Mouse (Mus musculus) left cerebral cortex, postnatal 10 days (tissue): ENCODE data around the gene 9130409I23Rik. TPM values are rescaled to one million over a fixed set of nuclear protein-coding genes. Genes with fewer than 3 reads are reported as not detected.

Experiments
- DNase-seq, 2 experiments: peaks; one replicate each; pipeline ENCODE4 v3.0.0; 2021 to 2022; ENCODE audit warnings: low spot score in 2 of 2, mixed read lengths in 1 of 2; ENCODE audit errors: extremely low spot score in 1 of 2
- intact Hi-C: fragments of 180-260 bp; cut with DNase I; formaldehyde crosslinking; loops from one replicate; pipeline ENCODE4 v1.15.1; 2025
- total RNA-seq, 2 experiments: library from RNA; stranded (reverse); gene quantifications; 2 replicates each; pipeline ENCODE4 v1.2.3; 2021

The 9130409I23Rik gene
- not detected for total RNA-seq

DNA sequence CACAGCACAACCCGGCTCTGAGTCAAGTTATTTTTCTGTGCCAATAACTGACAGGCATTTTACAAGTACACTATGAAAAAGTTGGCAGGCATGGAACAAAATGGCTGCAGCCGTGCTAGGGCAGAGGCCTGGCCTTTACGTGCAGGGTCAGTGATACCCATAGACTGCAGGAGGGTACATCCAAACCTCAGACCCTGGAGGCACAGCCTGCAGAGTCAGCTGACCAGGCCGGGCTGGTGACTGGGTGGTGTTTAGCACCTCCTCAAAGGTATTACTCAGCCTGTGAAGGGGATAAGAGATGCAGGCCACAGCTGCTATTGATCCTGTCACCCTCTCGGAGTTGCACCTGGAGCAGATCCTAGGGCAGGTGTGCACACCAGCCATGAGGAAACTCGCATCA is at the start of gene 9130409I23Rik:
TSS of gene 9130409I23Rik (plus strand) at position 301 of the 400 bp plus-strand sequence.
- intact Hi-C loops = no loop called here
- no peak for DNase-seq

DNA sequence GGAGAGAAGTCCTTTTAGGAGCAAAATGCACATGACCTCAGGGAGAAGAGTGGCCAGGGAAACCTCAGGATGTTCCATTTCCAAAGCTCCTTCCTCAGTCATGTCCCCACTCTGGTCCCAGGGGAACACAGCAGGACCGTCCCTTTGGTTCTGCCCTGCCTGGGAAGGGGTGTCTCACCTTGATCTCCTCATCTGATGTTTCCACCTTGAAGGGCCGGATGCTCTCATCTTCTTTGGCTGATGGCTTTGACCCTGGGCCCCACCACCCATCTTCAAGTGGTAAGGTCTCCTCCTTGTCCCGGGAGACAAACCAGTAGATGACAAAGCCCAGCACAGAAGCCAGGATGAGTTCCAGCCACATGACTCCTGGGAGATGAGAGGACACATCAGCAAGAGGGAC is 49.4 kb upstream of the 9130409I23Rik start:
- intact Hi-C loops = no loop called here
- no peak for DNase-seq

DNA sequence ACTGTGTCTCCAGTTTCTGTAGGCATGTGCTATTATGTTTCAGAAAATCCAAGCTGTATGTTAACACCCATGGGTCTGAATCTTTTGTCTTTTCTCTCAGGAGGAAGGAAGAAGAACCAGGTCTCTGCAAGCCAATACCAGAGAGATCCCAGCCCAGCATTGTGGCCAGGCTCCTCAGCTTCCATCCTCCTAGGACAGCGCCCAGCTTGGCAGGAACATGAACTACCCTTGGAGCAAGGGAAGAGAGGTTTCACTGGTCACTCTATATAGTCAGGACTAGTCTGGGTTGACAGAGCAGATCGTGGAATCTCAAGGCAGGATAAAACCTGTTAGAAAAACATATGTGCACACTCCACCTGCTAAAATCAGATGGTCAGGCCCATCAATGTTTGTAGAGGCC is 47.2 kb upstream of the 9130409I23Rik start:
- intact Hi-C loops = no loop called here
- DNase-seq = no peak

DNA sequence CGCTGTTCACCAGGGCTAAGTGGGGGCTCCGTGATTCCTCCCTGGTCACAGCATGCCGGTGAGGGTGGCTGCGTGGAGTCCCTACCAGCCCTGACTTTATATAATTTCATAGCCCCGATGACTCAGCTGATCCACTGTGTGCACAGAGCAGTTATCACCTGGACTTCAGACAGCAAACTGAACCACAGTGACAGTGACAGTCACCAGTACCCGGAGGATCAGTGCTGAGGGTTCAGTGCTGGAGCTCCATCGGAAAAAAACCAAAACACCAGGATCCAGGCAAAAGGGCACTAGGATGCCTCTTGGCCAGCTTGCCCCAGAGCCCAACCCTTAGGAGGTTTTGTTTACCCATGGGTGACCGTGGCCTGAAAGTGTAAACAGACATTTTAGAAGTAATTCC is 45.7 kb upstream of the 9130409I23Rik start:
- DNase-seq = no peak
- intact Hi-C loops = no loop called here

DNA sequence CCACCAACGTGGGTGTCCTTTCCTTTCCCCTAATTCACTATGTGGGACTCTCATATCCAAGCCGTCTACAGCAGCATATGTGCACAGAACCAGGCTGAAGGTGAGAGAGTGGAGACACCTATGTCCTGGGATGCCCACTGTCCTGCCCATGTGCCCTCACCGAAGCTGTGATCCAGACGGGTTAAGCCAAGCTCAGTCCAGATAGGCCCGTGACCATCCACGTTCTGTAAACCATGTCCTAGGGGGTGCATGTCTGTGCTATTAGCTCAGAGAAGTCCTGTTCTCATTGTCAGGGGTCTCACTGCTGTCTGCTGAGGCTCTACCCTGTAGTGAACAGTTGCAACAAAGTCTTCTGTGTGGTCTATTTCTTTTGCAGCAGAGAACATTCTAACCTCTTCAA is 43.2 kb upstream of the 9130409I23Rik start:
- no peak for DNase-seq
- intact Hi-C loops = no loop called here

DNA sequence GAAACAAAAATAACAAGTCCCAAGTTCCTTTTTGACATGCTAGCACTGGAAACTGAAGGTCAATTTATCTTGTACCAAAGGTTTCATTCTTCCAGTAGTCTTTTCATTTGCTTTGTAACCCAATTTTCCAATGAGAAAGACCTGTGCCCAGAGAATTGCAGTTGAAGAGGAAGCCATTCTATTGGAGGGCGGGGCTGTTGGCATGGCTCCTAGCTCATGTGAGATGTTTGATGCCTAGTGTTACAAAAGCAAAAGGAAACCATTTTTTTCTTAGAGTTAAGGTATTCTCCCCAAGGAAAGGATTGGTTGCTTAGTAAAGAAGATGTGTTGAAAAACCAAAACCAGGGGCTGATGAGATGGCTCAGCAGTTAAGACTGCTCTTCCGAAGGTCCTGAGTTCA is 42.8 kb upstream of the 9130409I23Rik start:
- DNase-seq = no peak
- intact Hi-C loops = no loop called here

DNA sequence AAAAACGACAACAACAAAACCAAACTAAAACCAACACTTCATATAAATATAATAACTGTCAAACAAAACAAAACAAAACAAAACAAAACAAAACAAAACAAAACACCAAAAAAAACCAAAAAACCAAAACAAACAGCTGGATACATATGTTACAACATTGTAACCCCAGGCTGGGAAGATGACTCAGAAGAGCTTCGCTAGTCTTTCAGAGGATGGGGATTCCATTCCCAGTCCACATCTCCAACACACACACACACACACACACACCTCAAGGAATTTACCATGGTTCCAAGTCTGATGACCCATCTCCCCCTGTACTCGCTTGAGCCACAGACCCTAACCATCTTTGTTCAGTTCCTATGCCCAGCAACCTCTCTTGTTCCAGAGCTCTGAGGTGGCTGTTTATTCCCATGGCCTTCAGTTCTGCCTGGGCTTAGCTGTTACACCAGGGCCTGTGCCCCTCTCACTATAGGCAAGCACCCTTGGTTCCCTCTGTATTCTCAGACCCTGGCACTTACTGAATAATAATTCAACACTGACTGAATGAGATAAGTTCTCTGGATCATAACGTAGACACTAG is 41.9 kb upstream of the 9130409I23Rik start:
- DNase-seq = no peak
- intact Hi-C loops = no loop called here

DNA sequence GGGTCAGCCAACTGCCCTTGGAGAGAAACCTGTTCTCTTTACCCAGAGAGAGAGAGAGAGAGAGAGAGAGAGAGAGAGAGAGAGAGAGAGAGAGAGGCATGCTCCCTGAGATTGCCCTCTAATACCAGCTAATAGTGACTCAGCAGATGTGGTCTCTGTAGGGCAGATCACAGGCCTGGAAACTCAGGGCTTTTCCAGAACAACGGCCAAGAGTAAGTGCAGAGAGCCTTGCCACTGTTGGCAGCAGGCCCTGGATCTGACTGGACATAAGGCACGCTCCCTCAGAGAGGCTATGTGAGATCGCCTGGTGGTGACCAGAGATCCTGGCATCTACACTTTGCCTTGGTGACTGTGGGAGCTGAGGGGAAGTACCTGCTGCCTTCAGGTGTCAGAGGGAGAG is 41.3 kb upstream of the 9130409I23Rik start:
- intact Hi-C loops = no loop called here
- peak in 1 of 2 experiments; percentile 53 for DNase-seq

DNA sequence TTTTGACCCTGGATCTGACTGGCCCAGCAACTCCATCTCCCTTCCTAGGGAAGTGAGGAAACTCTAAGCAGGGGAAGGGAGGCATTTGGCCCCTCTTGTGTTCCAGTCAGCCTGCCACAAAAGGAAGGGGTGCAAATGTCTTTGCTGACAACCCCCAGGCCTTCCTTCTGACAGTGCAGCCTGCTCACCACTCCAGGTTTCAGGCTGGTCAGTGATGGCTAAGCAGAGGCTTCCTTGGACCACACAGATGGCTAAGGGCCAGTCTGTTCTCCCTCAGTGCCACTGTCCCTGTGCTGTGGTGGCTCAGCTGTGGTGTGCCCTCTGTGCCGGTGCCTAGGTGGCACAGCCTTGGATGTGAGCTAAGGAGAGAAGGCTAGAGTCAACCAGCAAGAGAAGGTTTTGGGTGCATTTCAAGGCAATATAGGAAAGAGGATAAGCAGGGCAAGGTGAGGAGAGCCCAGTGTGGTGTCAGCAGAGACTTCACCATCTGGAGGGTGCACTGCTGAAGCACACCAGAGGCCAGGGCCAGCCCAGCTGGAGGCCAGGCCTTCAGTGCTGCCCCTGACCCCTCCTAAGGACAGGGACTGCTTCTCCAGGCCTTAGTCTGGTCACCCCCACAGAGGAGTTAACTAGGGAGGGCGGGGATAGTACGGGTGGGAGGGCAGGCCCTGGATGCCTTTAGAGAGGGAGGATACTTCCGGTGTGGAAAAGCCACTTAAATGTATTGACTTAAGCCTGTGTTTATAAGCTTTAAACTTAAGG is 40.7 kb upstream of the 9130409I23Rik start:
- intact Hi-C loops = no loop called here
- DNase-seq = no peak

DNA sequence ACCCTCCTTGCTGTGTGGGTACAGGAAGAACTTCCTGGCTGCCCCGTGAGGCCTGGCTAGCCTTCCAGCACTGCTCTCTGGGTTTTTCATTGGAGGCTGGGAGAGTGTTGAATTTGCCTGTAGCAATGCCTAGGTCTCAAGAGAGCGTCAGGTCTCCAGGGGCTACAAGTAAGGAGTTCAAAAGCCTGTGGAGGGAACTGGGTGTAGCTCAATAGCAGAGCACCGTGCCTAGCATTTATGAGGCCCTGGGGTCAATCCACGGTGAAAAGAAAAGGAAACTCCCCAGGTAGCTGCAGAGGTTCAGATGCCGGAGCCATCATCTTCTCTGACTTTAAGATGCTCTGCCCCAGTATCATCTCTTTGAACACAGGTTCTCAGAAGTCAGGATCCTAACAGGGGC is 39.4 kb upstream of the 9130409I23Rik start:
- intact Hi-C loops = no loop called here
- no peak for DNase-seq

DNA sequence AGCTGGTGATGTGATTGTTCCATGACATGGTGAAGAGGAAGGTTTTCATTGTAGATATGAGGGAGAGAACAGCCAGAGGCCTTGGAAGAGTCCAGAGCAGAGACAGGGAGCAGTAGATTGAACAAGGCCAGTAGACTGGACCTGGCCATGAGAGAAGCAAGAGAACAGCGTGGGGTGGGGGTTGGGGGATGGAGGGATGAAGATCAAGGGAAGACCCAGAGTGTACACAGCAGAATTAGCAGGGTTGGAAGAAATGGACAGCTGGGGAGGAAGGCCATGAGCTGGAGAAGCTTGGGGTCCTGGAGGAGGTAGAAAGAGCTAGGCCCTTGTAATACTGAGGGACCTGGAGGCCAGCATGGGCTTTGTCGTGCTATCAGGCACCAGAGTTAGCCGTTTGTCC is 38.6 kb upstream of the 9130409I23Rik start:
- no peak for DNase-seq
- intact Hi-C loops = no loop called here

DNA sequence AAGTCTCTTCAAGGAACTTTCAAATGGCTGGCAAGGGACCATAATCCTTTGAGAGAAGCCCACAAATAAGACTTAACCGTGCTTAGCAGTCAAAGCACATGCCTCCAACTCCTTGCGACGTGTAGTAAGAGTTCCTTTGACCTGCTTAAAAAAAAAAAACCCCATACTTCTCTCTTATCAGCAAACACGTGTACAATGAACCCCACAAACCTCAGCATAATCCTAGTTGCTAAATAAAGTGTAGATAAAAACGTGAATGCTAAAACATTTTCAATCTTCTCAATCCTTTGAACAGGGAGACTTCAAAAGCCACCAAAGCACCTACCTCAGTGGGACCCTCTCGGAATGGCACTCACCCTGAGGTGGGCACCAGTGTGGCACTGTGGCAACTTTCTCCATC is 37.6 kb upstream of the 9130409I23Rik start:
- intact Hi-C loops = no loop called here
- DNase-seq = no peak

DNA sequence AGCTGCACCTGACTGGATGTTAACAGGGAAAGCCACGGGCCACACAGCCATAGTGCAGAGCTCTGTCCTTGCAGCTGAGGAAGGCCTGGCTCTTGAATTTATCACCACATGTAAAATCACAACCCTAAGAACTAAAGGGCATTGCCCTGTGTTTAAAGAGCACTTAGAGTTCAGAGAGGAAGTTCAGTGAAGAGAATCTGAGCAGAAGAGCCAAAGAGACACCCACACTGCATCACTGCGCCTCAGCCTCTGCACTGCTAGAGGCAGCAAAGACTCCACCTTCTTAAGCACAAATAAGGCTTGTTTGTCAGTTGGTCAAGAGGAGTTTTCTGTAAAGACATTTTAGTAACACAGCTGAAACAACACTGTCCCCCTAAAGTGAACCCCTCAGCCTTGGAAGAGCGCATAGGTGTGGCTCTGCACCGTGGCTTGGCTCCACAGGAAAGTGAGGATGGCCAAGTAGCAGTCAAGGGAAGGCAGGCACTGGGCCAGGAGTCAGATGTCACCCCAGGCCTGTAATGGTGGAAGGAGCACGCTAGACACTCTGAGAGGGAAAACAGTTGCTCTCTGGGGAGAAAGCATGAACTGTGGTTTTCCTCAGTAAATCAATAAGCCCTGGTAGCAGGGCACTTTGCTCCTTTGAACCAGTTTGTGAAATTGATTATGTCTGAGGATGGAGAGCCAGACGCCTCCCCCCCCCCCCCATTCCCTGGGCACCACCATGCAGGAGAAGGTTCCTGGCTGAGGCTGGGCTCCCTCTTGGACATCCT is 36.1 kb upstream of the 9130409I23Rik start:
- DNase-seq = peak in 1 of 2 experiments; percentile 77
- intact Hi-C loops = no loop called here

DNA sequence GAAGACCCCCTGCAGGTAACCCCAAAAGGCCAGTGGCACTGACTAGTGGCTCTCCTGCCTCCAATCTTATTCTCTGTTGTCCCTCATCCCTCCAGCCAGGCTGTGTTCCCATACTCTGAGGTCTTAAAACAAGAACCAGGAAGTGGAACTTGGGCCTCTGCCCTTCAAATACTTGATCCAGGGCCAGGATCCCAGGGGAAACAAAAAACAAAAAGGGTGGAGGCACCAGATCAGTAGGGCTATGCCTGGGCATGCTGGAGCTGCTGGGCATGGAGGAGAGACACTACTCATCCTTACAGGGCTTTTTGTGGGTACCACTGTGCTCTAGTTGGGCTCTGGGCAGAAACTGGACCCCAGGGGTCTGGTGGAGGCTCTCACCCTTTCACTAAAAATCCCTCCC is 35.5 kb upstream of the 9130409I23Rik start:
- DNase-seq = peak; percentile 24 to 70
- intact Hi-C loops = no loop called here

DNA sequence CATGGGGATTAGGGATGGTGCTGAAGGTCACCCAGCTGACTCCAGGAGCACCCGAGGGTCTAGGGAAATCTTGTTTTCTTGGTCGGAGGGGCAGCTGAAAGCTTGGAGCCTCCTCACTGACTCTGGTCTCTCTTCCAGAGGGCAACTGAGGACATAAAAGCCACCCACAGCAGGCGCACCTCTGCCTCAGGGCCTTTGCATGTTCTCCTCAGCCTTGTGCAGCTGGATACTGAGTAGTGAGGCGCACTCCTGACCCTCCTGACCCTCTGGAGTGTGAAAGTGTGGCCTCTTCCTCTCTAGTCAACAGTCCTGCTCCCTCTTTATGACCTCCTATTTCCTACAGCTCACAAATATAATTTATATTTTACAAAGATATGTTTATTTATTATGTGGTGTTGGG is 35.0 kb upstream of the 9130409I23Rik start:
- DNase-seq = no peak
- intact Hi-C loops = no loop called here

DNA sequence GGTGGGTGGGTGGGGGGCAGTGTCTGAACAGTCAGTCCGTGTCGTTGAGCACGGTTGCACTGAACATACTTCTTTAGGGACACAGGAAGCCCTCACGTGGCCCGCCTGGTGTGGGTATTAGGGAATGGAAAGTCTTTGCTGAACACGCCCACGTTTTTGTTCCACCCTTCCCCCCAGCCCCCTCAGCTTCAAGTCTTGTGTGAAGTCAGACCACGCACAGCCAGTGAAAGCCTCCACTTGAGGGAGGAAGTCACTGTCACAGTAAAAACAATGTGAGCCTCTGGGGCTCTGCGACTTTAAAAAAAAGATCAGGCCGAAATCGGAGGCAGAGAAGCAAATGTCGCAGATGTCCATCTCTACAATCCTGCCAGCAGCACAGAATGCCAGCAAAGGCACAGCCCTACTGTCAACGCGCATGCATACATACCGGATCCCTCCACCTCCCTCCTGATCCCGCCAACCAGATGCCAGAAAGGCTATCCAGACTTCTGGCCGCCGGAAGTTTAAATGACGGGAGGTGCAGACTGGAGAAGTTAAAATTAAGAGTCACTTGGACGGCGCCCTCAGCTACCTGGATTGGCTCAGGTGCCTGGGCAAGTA is 34.4 kb upstream of the 9130409I23Rik start:
- intact Hi-C loops = no loop called here

DNA sequence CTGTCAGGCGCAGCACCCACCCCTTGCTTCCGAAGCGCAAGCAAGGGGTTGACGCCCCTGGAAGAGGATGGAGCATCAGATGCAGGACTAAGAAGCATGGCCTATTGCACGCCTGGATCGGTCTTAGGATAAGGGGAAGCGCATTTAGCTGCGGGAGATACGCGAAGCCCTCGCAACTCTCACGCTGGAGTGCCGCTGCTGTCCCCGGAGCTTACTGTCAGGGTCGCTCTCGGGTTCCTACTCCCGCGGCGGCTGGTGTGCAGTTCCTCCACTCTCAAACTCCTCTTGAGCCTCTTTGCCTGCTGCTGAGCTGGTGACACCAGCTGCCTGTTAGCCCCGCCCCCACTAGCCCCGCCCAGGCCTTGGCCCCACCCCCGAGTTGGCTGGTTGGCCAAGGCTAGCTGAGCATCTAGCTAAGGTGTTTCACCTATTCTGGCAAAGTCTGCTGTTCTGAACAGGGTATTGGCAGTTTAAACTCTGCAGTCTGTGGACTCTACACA is 33.8 kb upstream of the 9130409I23Rik start:
- intact Hi-C loops = no loop called here
- peak; percentile 37 to 77 for DNase-seq

More for the DNA sequence above, 34.4 kb upstream of the 9130409I23Rik start:
- peak; percentile 44 to 89 for DNase-seq

DNA sequence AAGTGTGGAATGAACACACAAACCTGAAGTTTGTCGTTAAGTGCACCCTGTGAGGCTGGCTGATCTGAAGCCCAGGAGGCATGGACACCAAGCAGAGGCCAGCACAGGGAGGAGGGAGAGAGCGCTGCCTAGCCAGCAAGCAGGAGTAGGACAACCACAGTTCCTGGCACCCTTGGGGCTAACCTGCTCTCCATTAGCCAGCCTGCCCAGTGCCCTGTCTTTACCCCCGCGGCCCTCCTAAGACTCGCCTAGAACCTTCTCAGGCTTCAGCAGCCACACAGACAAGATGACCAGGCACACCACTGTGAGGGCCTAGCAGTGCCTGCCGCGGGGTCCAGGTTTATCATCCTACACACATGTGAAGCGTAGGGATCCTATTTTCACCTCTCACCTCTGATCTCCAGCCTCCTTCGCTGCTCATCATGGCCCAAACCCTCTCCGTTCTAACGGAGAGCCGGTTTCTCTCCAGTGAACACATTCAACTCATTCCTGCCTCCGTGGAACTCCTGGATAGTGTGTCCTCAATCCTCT is 33.1 kb upstream of the 9130409I23Rik start:
- DNase-seq = no peak
- intact Hi-C loops = no loop called here
